In the genomic region with DNA sequence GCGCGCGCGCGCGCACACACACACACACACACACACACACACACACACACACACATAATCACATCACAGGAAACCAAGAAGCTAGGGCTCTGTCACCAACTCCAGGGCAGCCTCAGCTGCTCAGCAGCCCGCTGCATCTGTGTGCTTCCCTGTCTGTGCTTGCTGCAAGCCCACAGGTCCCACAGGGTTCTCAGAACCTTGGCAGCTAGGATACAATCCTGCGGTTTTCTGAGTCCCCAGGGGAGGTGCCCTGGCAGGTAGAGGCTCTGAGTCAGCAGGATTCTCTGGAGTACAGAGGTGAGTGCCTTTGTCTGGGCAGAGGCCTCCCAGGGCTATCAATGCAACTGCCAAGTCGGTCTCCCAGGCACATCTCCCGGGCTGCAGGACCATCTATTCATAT, we compare ENCODE assay signal across 9 mouse cellular contexts. TPM values are rescaled to one million over a fixed set of nuclear protein-coding genes. Genes with fewer than 3 reads are reported as not detected.
DNase-seq lines count a peak whose midpoint lies in the region.
"Had no signal": no experiment of that assay in that cellular context is flagged by ENCODE, and none has a peak within 500 bp of the region (broad histone marks: within the 10 kb centered on the region; RNA-seq: fewer than 3 reads in every experiment).

No protein-coding gene starts in this region.

- peak; percentile 51 for DNase-seq in kidney, adult 11 months
- no peak for DNase-seq in kidney, adult 18-20 months
- DNase-seq in MN1 (ENCODE audit: low spot score) = peak; percentile 66
- DNase-seq in induced T-regulatory cell, adult 2 months (ENCODE audit: low read depth) = peak; percentile 9
- DNase-seq in lung, postnatal 4 days = peak; percentile 49 to 67
- DNase-seq in layer of hippocampus, adult 18-20 months (ENCODE audit: low spot score in 2 of 2) = no peak
- no peak for DNase-seq in yolk sac, embryonic 10.5 days (ENCODE audit: low spot score)
- DNase-seq in thymus, postnatal 25 days = no peak
- DNase-seq: liver, postnatal 0 days had no signal

RNA-seq across cellular contexts. Expression of a gene that starts 7.3 kb away (rescaled TPM):
- 10 to 100 TPM; 31.6 to 34.4 TPM for total RNA-seq in layer of hippocampus, adult 18-20 months (2021)

Comparison
In these comparisons a context has a peak if more than half of its experiments do, and no peak if none do; other contexts are left out.
1. DNase-seq: peak in kidney, adult 11 months (single experiment), MN1 (single experiment), induced T-regulatory cell, adult 2 months (single experiment) and lung, postnatal 4 days (2 of 2); none in kidney, adult 18-20 months (single experiment), layer of hippocampus, adult 18-20 months (0 of 2), yolk sac, embryonic 10.5 days (single experiment) and thymus, postnatal 25 days (single experiment).